Mouse (Mus musculus) hindbrain, embryonic 11.5 days (tissue): ENCODE results near the gene Chst11. TPM values are rescaled to one million over a fixed set of nuclear protein-coding genes. Genes with fewer than 3 reads are reported as not detected.
A peak's percentile ranks its signal among the peaks of the same experiment; 100 is the strongest.

Experiments
- ATAC-seq: fragments of 200-750 bp; cut with Nextera tagmentation; 2 replicates; pipeline ENCODE4 v1.8.0; 2017; ENCODE audit warnings: mild to moderate bottlenecking, moderate TSS enrichment, moderate library complexity; ENCODE audit not compliant: low FRiP score
- DNase-seq: peaks from one replicate; pipeline ENCODE4 v3.0.0-alpha.2; 2015; ENCODE audit warnings: low spot score
- H3K27ac ChIP-seq: fragments of 300-500 bp; sonication (generic); 2 replicates; pipeline ENCODE4 v1.5.1; 2014; ENCODE audit warnings: mild to moderate bottlenecking, low read depth, low read length
- H3K27me3 ChIP-seq: fragments of 300-500 bp; sonication (generic); 2 replicates; pipeline ENCODE4 v1.6.1; 2014; ENCODE audit warnings: mild to moderate bottlenecking, low read length, moderate library complexity, mixed read lengths; ENCODE audit not compliant: control insufficient read depth, insufficient read depth
- H3K36me3 ChIP-seq: fragments of 300-500 bp; sonication (generic); 2 replicates; pipeline ENCODE4 v1.6.1; 2014; ENCODE audit warnings: mild to moderate bottlenecking, low read length, moderate library complexity, mixed read lengths; ENCODE audit not compliant: control insufficient read depth, insufficient read depth
- H3K4me1 ChIP-seq: fragments of 300-500 bp; sonication (generic); replicated peaks from 2 replicates; pipeline ENCODE4 v1.6.1; 2014; ENCODE audit warnings: low read length, mixed read lengths; ENCODE audit not compliant: control insufficient read depth, insufficient read depth
- H3K4me2 ChIP-seq: fragments of 300-500 bp; sonication (generic); replicated peaks from 2 replicates; pipeline ENCODE4 v1.6.1; 2014; ENCODE audit warnings: mild to moderate bottlenecking, low read depth, low read length
- H3K4me3 ChIP-seq: fragments of 300-500 bp; sonication (generic); 2 replicates; pipeline ENCODE4 v1.5.1; 2014; ENCODE audit warnings: low read depth, low read length
- H3K9ac ChIP-seq: fragments of 300-500 bp; sonication (generic); 2 replicates; pipeline ENCODE4 v1.6.1; 2014; ENCODE audit warnings: low read depth, low read length
- H3K9me3 ChIP-seq: fragments of 300-500 bp; sonication (generic); 2 replicates; pipeline ENCODE4 v1.6.1; 2016; ENCODE audit warnings: low read length; ENCODE audit not compliant: control insufficient read depth
- WGBS: fragments of 180-500 bp; shearing (Covaris S2); extraction: QIAGEN DNeasy Blood & Tissue Kit; methylation state at CpG from one replicate; pipeline ENCODE4 v1.1.7; 2014; 5-methylcytosine and 5-hydroxymethylcytosine counted together
- polyA plus RNA-seq: library from polyadenylated mRNA; unstranded; fragments of >200 nt; fragmentation: Nextera tagmentation; extraction: Ambion mirVana; gene quantifications from 2 replicates; pipeline ENCODE4 v1.2.1, GENCODE M21; 2014

Chst11 gene
- polyA plus RNA-seq, 1 experiment from 2014 or later, result 2.3 TPM

GRCm38 (mm10) chr10:83158322-83158721 lies 173.0 kb downstream of the Chst11 start:
- H3K27me3 ChIP-seq, result no peaks in the 10 kb centered on the region
- H3K36me3 ChIP-seq, result no peaks in the 10 kb centered on the region
- peaks cover 2% of the 10 kb centered on the region; the same call in 1 of the 2 replicates for H3K4me1 ChIP-seq
- H3K9ac ChIP-seq, result no peak overlapping the region
- no peak overlapping the region for H3K4me2 ChIP-seq
- H3K27ac ChIP-seq, result no peak overlapping the region
- DNase-seq (no peak), ATAC-seq (no peak)
- no peak overlapping the region for H3K4me3 ChIP-seq
- H3K9me3 ChIP-seq, result no peaks in the 10 kb centered on the region
- WGBS, result 79% methylated on average over 8 of the region's 8 CpGs

- ATAC-seq (no peak), DNase-seq (no peak)
- Histone ChIP-seq H3K9me3 (no peaks in the 10 kb centered on the region), H3K4me3 (no peak overlapping the region), H3K9ac (no peak overlapping the region), H3K27me3 (no peaks in the 10 kb centered on the region), H3K4me2 (no peak overlapping the region), H3K27ac (no peak overlapping the region), H3K4me1 (peaks cover 2% of the 10 kb centered on the region; the same call in 1 of the 2 replicates), H3K36me3 (no peaks in the 10 kb centered on the region)
- 88% methylated on average over 8 of the region's 8 CpGs for WGBS
These were observed 173.9 kb downstream of the Chst11 start for GRCm38 (mm10) chr10:83159229-83159628.

- Histone ChIP-seq H3K9me3 (no peaks in the 10 kb centered on the region), H3K4me1 (peaks cover 2% of the 10 kb centered on the region; the same call in 1 of the 2 replicates), H3K4me3 (no peak overlapping the region), H3K9ac (no peak overlapping the region), H3K27ac (peak overlapping the region; percentile 20; the same call in 1 of the 2 replicates), H3K36me3 (no peaks in the 10 kb centered on the region), H3K4me2 (no peak overlapping the region), H3K27me3 (no peaks in the 10 kb centered on the region)
- 61% methylated on average over 10 of the region's 10 CpGs for WGBS
- DNase-seq (no peak), ATAC-seq (peak; percentile 32; the same call in 1 of the 2 replicates)
These were observed 176.5 kb downstream of the Chst11 start for GRCm38 (mm10) chr10:83161656-83162365.

GRCm38 (mm10) chr10:83163946-83164345 lies 178.6 kb downstream of the Chst11 start:
- Histone ChIP-seq H3K9me3 (no peaks in the 10 kb centered on the region), H3K4me1 (peaks cover 2% of the 10 kb centered on the region; the same call in 1 of the 2 replicates), H3K9ac (no peak overlapping the region), H3K36me3 (no peaks in the 10 kb centered on the region), H3K27ac (no peak overlapping the region), H3K27me3 (no peaks in the 10 kb centered on the region), H3K4me2 (no peak overlapping the region), H3K4me3 (no peak overlapping the region)
- DNase-seq (no peak), ATAC-seq (no peak)
- WGBS, result 77% methylated on average over 6 of the region's 6 CpGs

DNA sequence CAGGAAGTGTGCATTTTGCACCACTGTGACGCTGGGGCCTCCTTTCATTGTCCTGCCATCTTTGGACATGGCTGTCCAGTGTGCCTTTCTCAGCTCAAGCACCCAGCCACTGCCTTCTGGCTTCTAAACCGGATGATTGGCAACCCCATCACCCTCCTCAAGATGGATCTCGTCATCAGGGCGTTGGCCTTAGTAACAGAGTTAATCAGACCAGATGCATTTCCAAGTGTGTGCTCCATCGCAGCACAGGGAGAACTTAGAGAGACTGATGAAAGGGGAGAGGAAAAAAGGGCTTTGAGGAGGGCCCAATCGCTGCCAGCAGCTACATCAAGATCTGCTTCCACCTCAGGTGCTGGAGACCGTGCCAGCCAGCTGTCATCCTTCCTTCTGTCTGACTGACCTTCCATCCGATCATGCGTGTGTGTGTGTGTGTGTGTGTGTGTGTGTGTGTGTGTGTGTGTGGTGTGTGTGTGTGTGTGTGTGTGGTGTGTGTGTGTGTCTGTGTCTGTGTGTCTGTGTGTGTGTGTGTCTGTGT lies 179.7 kb downstream of the Chst11 start:
- no peak for ATAC-seq
- 86% methylated on average over 9 of the region's 9 CpGs for WGBS

GRCm38 (mm10) chr10:83165521-83166243 lies 180.4 kb downstream of the Chst11 start:
- no peak overlapping the region for H3K27ac ChIP-seq
- DNase-seq, result no peak
- no peak overlapping the region for H3K4me3 ChIP-seq
- 78% methylated on average over 11 of the region's 11 CpGs for WGBS
- H3K27me3 ChIP-seq, result no peaks in the 10 kb centered on the region
- no peaks in the 10 kb centered on the region for H3K9me3 ChIP-seq
- H3K4me2 ChIP-seq, result no peak overlapping the region
- no peak for ATAC-seq
- H3K4me1 ChIP-seq, result peaks cover 2% of the 10 kb centered on the region; the same call in 1 of the 2 replicates
- H3K9ac ChIP-seq, result no peak overlapping the region
- no peaks in the 10 kb centered on the region for H3K36me3 ChIP-seq

More for the DNA sequence above, 179.7 kb downstream of the Chst11 start:
- no peaks in the 10 kb centered on the region for H3K27me3 ChIP-seq
- H3K9ac ChIP-seq, result no peak overlapping the region
- H3K4me1 ChIP-seq, result peaks cover 2% of the 10 kb centered on the region; the same call in 1 of the 2 replicates
- no peak for DNase-seq
- no peak overlapping the region for H3K4me2 ChIP-seq
- no peaks in the 10 kb centered on the region for H3K36me3 ChIP-seq
- H3K9me3 ChIP-seq, result no peaks in the 10 kb centered on the region
- H3K27ac ChIP-seq, result no peak overlapping the region
- H3K4me3 ChIP-seq, result no peak overlapping the region

GRCm38 (mm10) chr10:83166272-83166671 lies 181.0 kb downstream of the Chst11 start:
- H3K4me1 ChIP-seq, result peaks cover 2% of the 10 kb centered on the region; the same call in 1 of the 2 replicates
- no peaks in the 10 kb centered on the region for H3K9me3 ChIP-seq
- H3K9ac ChIP-seq, result no peak overlapping the region
- ATAC-seq (no peak), DNase-seq (no peak)
- no peak overlapping the region for H3K4me3 ChIP-seq
- no peaks in the 10 kb centered on the region for H3K36me3 ChIP-seq
- WGBS, result 80% methylated on average over 9 of the region's 9 CpGs
- H3K27ac ChIP-seq, result no peak overlapping the region
- H3K27me3 ChIP-seq, result no peaks in the 10 kb centered on the region
- H3K4me2 ChIP-seq, result no peak overlapping the region

- Histone ChIP-seq H3K27me3 (no peaks in the 10 kb centered on the region), H3K4me2 (no peak overlapping the region), H3K9ac (no peak overlapping the region), H3K9me3 (no peaks in the 10 kb centered on the region), H3K4me3 (no peak overlapping the region), H3K4me1 (no peaks in the 10 kb centered on the region; the same call in 1 of the 2 replicates), H3K27ac (no peak overlapping the region), H3K36me3 (no peaks in the 10 kb centered on the region)
- no peak for ATAC-seq
- 82% methylated on average over 6 of the region's 6 CpGs for WGBS
- DNase-seq, result no peak
These were observed 182.2 kb downstream of the Chst11 start for GRCm38 (mm10) chr10:83167492-83167891.
